Mouse (Mus musculus) neural tube, embryonic 15.5 days (tissue): ENCODE results near the gene Flt3. TPM values are rescaled to one million over a fixed set of nuclear protein-coding genes. Genes with fewer than 3 reads are reported as not detected.

Source experiments
- ATAC-seq: fragments of 200-750 bp; cut with Nextera tagmentation; 2 replicates; pipeline ENCODE4 v1.8.0; 2017; ENCODE audit warnings: mild to moderate bottlenecking, moderate TSS enrichment, moderate library complexity; ENCODE audit not compliant: low FRiP score
- H3K27ac ChIP-seq: fragments of 300-500 bp; sonication (generic); replicated peaks from 2 replicates; pipeline ENCODE4 v1.5.1; 2015; ENCODE audit warnings: mild to moderate bottlenecking, inconsistent platforms
- H3K27me3 ChIP-seq: fragments of 300-500 bp; sonication (generic); replicated peaks from 2 replicates; pipeline ENCODE4 v1.6.1; 2015; ENCODE audit warnings: inconsistent platforms
- H3K36me3 ChIP-seq: fragments of 300-500 bp; sonication (generic); 2 replicates; pipeline ENCODE4 v1.6.1; 2015; ENCODE audit warnings: inconsistent platforms
- H3K4me1 ChIP-seq: fragments of 300-500 bp; sonication (generic); 2 replicates; pipeline ENCODE4 v1.6.1; 2015; ENCODE audit warnings: inconsistent platforms
- H3K4me2 ChIP-seq: fragments of 300-500 bp; sonication (generic); 2 replicates; pipeline ENCODE4 v1.6.1; 2015; ENCODE audit warnings: inconsistent platforms, mild to moderate bottlenecking, moderate library complexity
- H3K4me3 ChIP-seq: fragments of 300-500 bp; sonication (generic); replicated peaks from 2 replicates; pipeline ENCODE4 v1.5.1; 2015; ENCODE audit warnings: mild to moderate bottlenecking, inconsistent platforms
- H3K9ac ChIP-seq: fragments of 300-500 bp; sonication (generic); replicated peaks from 2 replicates; pipeline ENCODE4 v1.6.1; 2015; ENCODE audit warnings: mild to moderate bottlenecking, inconsistent platforms
- H3K9me3 ChIP-seq: fragments of 300-500 bp; sonication (generic); replicated peaks from 2 replicates; pipeline ENCODE4 v1.6.1; 2016; ENCODE audit warnings: inconsistent platforms
- WGBS: fragments of 180-500 bp; shearing (Covaris S2); methylation state at CpG from one replicate; pipeline ENCODE4 v1.1.7; 2015; ENCODE audit warnings: mixed read lengths; 5-methylcytosine and 5-hydroxymethylcytosine counted together
- polyA plus RNA-seq: library from polyadenylated mRNA; unstranded; fragments of >200 nt; fragmentation: Nextera tagmentation; extraction: Ambion mirVana; gene quantifications from 2 replicates; pipeline ENCODE4 v1.2.1, GENCODE M21; 2015

Gene Flt3
- polyA plus RNA-seq, 1 experiment from 2014 or later: 2.6 TPM

- peaks cover 22% of the 10 kb centered on the region for H3K4me1 ChIP-seq
- H3K36me3 ChIP-seq: no peaks in the 10 kb centered on the region
- H3K4me2 ChIP-seq: peak overlapping the region; percentile 11
- peak overlapping the region; percentile 8; the same call in 1 of the 2 replicates for H3K4me3 ChIP-seq
- under 1% methylated on average over 58 of the region's 58 CpGs for WGBS
- no peak overlapping the region for H3K27ac ChIP-seq
- H3K9ac ChIP-seq: no peak overlapping the region
- ATAC-seq: no peak
- peaks cover 99% of the 10 kb centered on the region for H3K27me3 ChIP-seq
- no peaks in the 10 kb centered on the region for H3K9me3 ChIP-seq
These were observed 94.2 kb downstream of the Flt3 start for GRCm38 (mm10) chr5:147305856-147306637.

GRCm38 (mm10) chr5:147305166-147305565 is 95.1 kb downstream of the Flt3 start:
- Histone ChIP-seq H3K9me3 (no peaks in the 10 kb centered on the region), H3K9ac (no peak overlapping the region), H3K27ac (no peak overlapping the region), H3K36me3 (no peaks in the 10 kb centered on the region), H3K27me3 (peaks cover 98% of the 10 kb centered on the region), H3K4me2 (no peak overlapping the region), H3K4me1 (peaks cover 22% of the 10 kb centered on the region), H3K4me3 (no peak overlapping the region; the same call in 1 of the 2 replicates)
- under 1% methylated on average over 16 of the region's 16 CpGs for WGBS
- no peak for ATAC-seq

GRCm38 (mm10) chr5:147304276-147305155 is 95.8 kb downstream of the Flt3 start:
- H3K27ac ChIP-seq: no peak overlapping the region
- H3K36me3 ChIP-seq: no peaks in the 10 kb centered on the region
- H3K4me1 ChIP-seq: peaks cover 26% of the 10 kb centered on the region
- H3K9me3 ChIP-seq: no peaks in the 10 kb centered on the region
- H3K9ac ChIP-seq: no peak overlapping the region
- H3K4me2 ChIP-seq: no peak overlapping the region
- ATAC-seq: no peak
- H3K27me3 ChIP-seq: peaks cover 98% of the 10 kb centered on the region
- WGBS: under 1% methylated on average over 53 of the region's 54 CpGs
- H3K4me3 ChIP-seq: no peak overlapping the region

- Histone ChIP-seq H3K4me2 (no peak overlapping the region), H3K27me3 (peaks cover 98% of the 10 kb centered on the region), H3K4me3 (no peak overlapping the region), H3K9ac (no peak overlapping the region), H3K36me3 (no peaks in the 10 kb centered on the region), H3K9me3 (no peaks in the 10 kb centered on the region), H3K4me1 (peaks cover 29% of the 10 kb centered on the region), H3K27ac (no peak overlapping the region)
- ATAC-seq: no peak
- WGBS: 6% methylated on average over 13 of the region's 13 CpGs
These were observed 97.4 kb downstream of the Flt3 start for GRCm38 (mm10) chr5:147302746-147303400.

- WGBS: 11% methylated on average over 8 of the region's 8 CpGs
- peaks cover 29% of the 10 kb centered on the region for H3K4me1 ChIP-seq
- H3K9me3 ChIP-seq: no peaks in the 10 kb centered on the region
- H3K4me2 ChIP-seq: no peak overlapping the region
- H3K27ac ChIP-seq: no peak overlapping the region
- H3K27me3 ChIP-seq: peaks cover 98% of the 10 kb centered on the region
- no peak for ATAC-seq
- H3K9ac ChIP-seq: no peak overlapping the region
- no peak overlapping the region for H3K4me3 ChIP-seq
- no peaks in the 10 kb centered on the region for H3K36me3 ChIP-seq
These were observed 98.1 kb downstream of the Flt3 start for GRCm38 (mm10) chr5:147302141-147302540.

- no peak for ATAC-seq
- H3K4me1 ChIP-seq: peaks cover 25% of the 10 kb centered on the region
- no peaks in the 10 kb centered on the region for H3K36me3 ChIP-seq
- H3K27ac ChIP-seq: no peak overlapping the region
- H3K9me3 ChIP-seq: no peaks in the 10 kb centered on the region
- peaks cover 95% of the 10 kb centered on the region for H3K27me3 ChIP-seq
- WGBS: 4% methylated on average over 10 of the region's 10 CpGs
- no peak overlapping the region for H3K4me3 ChIP-seq
- H3K9ac ChIP-seq: no peak overlapping the region
- no peak overlapping the region for H3K4me2 ChIP-seq
These were observed 98.6 kb downstream of the Flt3 start for GRCm38 (mm10) chr5:147301781-147302070.

GRCm38 (mm10) chr5:147300917-147301780 is 99.1 kb downstream of the Flt3 start:
- H3K4me2 ChIP-seq: no peak overlapping the region
- H3K9me3 ChIP-seq: no peaks in the 10 kb centered on the region
- H3K27me3 ChIP-seq: peaks cover 91% of the 10 kb centered on the region
- H3K27ac ChIP-seq: no peak overlapping the region
- no peak for ATAC-seq
- H3K36me3 ChIP-seq: no peaks in the 10 kb centered on the region
- no peak overlapping the region for H3K4me3 ChIP-seq
- H3K9ac ChIP-seq: no peak overlapping the region
- 4% methylated on average over 21 of the region's 21 CpGs for WGBS
- H3K4me1 ChIP-seq: peaks cover 19% of the 10 kb centered on the region

- H3K36me3 ChIP-seq: no peaks in the 10 kb centered on the region
- H3K4me3 ChIP-seq: no peak overlapping the region
- H3K4me2 ChIP-seq: peak overlapping the region; percentile 44
- H3K4me1 ChIP-seq: peaks cover 15% of the 10 kb centered on the region
- H3K9ac ChIP-seq: no peak overlapping the region
- no peak for ATAC-seq
- H3K27me3 ChIP-seq: peaks cover 89% of the 10 kb centered on the region
- H3K27ac ChIP-seq: no peak overlapping the region
- no peaks in the 10 kb centered on the region for H3K9me3 ChIP-seq
- WGBS: 4% methylated on average over 4 of the region's 4 CpGs
These were observed 100.3 kb downstream of the Flt3 start for GRCm38 (mm10) chr5:147300001-147300363.

GRCm38 (mm10) chr5:147299255-147300000 is 100.9 kb downstream of the Flt3 start:
- H3K9me3 ChIP-seq: no peaks in the 10 kb centered on the region
- peak overlapping the region; percentile 44 for H3K4me2 ChIP-seq
- H3K4me1 ChIP-seq: peaks cover 9% of the 10 kb centered on the region
- 1% methylated on average over 41 of the region's 41 CpGs for WGBS
- no peak overlapping the region for H3K27ac ChIP-seq
- H3K9ac ChIP-seq: no peak overlapping the region
- H3K4me3 ChIP-seq: no peak overlapping the region
- H3K36me3 ChIP-seq: no peaks in the 10 kb centered on the region
- peaks cover 89% of the 10 kb centered on the region for H3K27me3 ChIP-seq
- ATAC-seq: no peak

GRCm38 (mm10) chr5:147297249-147297648 is 103.0 kb downstream of the Flt3 start:
- peaks cover 7% of the 10 kb centered on the region for H3K4me1 ChIP-seq
- H3K4me2 ChIP-seq: no peak overlapping the region
- 74% methylated on average over 5 of the region's 5 CpGs for WGBS
- no peak for ATAC-seq
- no peak overlapping the region for H3K27ac ChIP-seq
- H3K27me3 ChIP-seq: peaks cover 86% of the 10 kb centered on the region
- H3K9me3 ChIP-seq: no peaks in the 10 kb centered on the region
- H3K9ac ChIP-seq: no peak overlapping the region
- H3K4me3 ChIP-seq: no peak overlapping the region
- H3K36me3 ChIP-seq: no peaks in the 10 kb centered on the region
